Mouse (Mus musculus): Measurements from ENCODE around the gene B3glct.

- TF ChIP-seq CHD2 (IDR thresholded peaks at IDR 0.05; ENCODE audit: low read depth, low read length) (no peak), ZC3H11A (IDR thresholded peaks at IDR 0.05; ENCODE audit: borderline replicate concordance, low read depth, low read length) (no peak), MAFK (IDR thresholded peaks at IDR 0.05; ENCODE audit: insufficient read depth, low read depth, low read length) (no peak), HCFC1 (IDR thresholded peaks at IDR 0.05; ENCODE audit: borderline replicate concordance, insufficient read depth, low read length) (no peak), ZNF384 (IDR thresholded peaks at IDR 0.05; ENCODE audit: low read depth, low read length) (no peak)
Measured at GRCm38 (mm10) chr5:149662980-149663379, 15.1 kb upstream of the B3glct start.
